Mouse (Mus musculus): ENCODE measurements around the gene Gm11020.
"Not testable (repeated sequence)": the region's sequence is repeated elsewhere in the genome, so short reads cannot be mapped to it uniquely, and the experiment has no call there.

The Gm11020 gene

DNA sequence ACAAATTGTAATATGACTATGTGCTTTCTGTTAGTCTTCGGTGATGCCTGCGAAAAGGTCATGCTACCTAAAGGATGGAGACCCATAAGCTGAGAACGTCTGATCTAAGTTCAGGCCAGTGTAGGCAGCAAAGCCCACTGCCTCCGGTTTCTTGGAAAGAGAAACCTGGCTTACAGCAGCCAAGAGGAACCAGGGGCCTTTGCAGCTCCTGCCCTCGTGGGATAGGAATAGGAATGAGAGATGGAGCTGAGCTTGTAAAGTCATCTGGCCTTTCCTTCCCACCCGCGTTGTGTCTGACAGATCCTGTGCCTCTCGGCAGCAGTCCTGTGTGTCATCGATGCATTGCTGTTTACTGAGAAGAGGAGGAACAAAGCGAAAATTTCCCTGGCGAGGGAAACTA lies at the start of gene Gm11020:
TSS of gene Gm11020 (plus strand) at position 301 of the 400 bp plus-strand sequence.
- DNase-seq: not testable (repeated sequence)

- DNase-seq: not testable (repeated sequence)
Observed at GRCm38 (mm10) chr8:104293081-104293480, 28.3 kb upstream of the Gm11020 start, which contains the start of gene Cmtm2a. TSS of gene Cmtm2a (minus strand) at chr8:104293181.

DNA sequence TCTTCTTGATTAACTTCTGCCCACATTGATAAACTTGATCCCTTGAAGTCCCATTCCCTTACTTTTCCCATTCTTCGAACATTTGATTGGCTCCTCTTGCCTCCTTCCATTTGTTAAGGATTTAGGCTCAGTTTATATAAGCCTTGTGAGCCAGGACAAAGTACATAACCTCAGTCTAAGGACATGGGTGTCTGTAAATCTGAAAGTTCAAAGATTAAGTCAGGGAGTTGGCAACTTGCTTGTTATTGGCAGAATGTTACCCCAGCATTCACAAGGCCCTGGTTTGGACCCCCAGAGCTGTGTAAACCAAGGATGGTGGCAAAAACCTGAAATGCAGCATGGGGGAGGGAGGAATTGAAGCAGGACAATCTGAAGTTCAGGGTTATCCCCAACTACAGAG lies 27.0 kb upstream of the Gm11020 start:
- DNase-seq: no peak

DNA sequence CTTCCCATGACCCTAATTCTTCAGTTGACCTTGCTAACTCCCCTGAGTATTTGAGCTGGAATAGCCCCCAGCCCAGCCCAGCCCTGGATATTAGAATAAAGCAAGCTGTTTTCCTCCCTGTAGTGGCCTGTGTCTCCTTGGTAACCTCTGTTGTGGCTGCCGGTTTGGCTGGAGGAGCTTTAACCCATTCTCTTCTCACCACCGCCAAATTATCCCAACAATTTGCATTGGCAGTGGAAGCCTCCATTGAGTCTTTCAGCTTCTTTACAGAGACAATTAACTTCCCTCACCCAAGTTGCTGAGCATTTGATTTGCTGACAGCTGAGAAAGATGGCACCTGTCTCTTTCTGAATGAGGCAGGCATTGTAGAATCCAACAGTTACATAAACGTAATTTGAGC lies 19.8 kb upstream of the Gm11020 start:
- not testable (repeated sequence) for DNase-seq

DNA sequence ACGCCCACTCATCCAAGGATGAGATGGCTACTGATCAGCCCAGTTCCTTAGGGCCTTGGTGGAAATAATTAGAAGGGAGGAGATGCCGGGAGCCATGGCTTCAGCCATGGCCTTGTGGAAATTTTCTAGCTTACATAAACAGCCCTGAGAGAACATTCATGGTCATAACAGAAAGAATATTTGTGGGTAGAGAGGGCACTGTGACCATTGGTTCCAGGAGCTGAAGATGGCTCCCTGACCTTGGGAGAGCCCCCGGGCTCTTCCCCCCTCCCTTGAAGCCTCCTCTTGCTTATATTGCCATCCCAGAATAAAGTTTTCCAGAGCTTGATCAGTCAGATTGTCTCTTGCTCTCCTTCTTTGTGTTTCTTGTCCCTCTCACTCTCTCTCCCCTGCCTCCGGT lies 18.8 kb upstream of the Gm11020 start:
- DNase-seq: not testable (repeated sequence)

- no peak for DNase-seq
Observed at GRCm38 (mm10) chr8:104304962-104305361, 16.4 kb upstream of the Gm11020 start.

DNA sequence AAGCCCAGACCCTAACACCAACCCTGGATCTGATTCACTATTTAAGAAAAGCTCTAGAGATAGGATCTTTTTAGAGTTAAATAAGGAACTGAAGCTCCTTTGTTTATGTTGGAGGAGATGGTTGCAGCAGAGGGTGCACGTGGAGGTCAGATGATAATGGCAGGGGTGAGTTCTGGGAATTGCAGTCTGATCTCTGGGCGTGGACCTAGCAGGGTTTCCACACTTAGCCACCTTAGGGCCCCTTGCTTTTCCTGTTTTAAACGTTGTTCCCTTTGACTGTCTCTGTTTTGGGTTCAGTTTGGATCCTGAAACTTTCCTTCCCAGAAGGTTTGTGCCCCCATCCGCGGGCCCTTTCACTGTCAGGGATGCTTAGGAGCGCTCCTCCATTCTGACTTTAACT lies 13.0 kb upstream of the Gm11020 start:
- not testable (repeated sequence) for DNase-seq

GRCm38 (mm10) chr8:104309441-104310155 lies 11.8 kb upstream of the Gm11020 start, which contains the start of the genes Gm45711 and Cmtm1:
TSS of gene Gm45711 (minus strand) at chr8:104310081.
TSS of gene Cmtm1 (minus strand) at chr8:104310145.
- not testable (repeated sequence) for DNase-seq

DNA sequence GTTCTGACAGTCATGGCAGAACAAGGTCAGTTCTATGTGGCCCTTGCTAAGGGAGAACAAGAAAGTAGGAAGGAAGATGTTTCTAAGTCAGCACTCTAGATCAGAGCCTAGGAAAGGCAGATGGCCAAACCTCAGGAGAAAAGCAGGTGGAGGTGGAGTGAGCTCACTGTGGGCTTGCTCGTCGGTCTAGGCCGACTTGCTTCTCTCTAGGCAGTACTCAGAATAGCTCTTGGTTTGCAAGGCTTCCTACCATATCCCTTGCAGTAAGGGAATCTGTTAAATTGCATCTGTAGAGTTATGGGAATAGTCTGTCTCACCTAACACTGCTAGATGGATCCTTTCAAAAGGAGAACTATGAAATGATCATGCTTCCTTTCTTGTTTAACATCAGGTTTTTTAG lies 9.3 kb upstream of the Gm11020 start:
- not testable (repeated sequence) for DNase-seq

DNA sequence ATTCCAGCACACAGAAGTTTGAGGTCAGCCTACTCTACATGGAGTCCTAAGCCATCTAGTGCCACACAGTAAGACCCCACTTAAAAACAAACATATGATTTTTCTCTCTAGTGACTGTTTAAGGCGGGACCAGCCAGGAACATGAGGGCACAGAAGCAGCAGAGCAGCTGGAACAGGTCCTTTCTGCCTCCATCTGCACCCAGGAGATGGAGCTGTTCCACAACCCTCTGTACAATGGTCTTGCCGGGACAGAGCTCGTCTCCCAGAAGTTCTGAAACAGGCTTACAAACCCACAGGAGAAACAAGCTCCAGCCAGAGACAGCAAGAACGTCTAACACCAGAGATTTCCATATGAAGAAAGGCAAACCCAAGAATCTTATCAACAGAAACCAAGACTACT lies 8.1 kb upstream of the Gm11020 start:
- DNase-seq: no peak

DNA sequence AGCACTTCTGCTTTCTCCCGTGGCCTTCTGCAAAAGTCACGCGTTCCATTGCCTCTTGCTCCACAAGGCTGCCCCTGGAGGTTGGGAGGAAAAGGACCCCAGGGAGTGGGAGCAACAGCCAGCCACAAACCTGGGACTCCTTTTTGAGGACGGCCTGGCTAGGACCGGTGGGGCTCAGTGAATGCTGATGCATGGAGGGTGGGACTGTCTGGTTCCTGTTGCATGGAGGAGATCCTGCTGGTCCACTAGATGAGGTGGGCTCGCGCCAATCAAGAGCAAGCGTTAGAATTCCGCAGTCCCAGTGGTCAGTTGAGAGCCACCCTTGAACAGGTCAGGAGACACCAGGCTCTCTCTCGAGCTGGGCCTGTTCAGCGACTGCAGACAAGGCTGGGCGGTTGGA lies 563 bp downstream of the Gm11020 start, which contains the start of gene Cmtm2b:
TSS of gene Cmtm2b (plus strand) at position 301 of the 400 bp plus-strand sequence.
- not testable (repeated sequence) for DNase-seq

- no peak for DNase-seq
Observed at GRCm38 (mm10) chr8:104332665-104333631, 11.6 kb downstream of the Gm11020 start.

GRCm38 (mm10) chr8:104333786-104334185 lies 12.4 kb downstream of the Gm11020 start:
- no peak for DNase-seq

DNA sequence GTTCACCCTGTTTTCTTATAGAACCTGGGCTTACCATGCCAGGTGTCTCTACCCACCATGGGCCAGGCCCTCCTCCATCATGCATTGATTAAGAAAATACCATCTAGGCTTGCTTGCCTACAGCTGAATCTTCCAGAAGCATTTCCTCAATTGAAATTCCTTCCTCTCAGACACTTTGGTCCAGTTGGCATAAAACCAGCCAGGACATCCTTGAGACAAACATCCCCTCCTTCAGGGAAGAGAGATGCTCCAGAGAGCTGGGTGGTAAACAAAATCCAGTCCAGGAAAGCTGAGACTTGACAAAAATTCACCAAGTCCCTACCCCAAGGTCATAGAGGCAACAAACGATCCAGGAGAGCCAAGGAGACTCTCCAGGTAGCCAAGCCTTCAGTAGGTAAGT lies 12.8 kb downstream of the Gm11020 start:
- no peak for DNase-seq

- no peak for DNase-seq
Observed at GRCm38 (mm10) chr8:104336806-104337205, 15.4 kb downstream of the Gm11020 start.

DNA sequence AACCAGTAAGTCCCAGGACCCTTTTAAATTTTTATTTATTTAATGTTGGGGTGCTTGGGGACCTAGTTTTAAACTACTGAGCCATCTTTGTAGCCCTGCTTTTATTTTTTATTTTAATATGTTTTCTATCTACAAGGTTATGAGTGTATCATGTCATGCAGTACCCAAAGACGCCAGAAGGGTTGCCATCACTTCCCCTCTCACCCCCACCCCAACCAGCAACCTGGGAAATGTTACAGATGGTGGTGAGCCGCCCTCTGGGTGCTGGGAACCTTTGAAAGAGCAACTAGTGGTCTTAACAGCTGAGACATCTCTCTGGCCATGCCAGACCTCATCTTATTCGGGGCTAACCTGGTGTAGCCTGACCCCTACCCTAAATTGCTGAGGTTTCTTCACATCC lies 16.5 kb downstream of the Gm11020 start:
- DNase-seq: peak; percentile 50 to 51

DNA sequence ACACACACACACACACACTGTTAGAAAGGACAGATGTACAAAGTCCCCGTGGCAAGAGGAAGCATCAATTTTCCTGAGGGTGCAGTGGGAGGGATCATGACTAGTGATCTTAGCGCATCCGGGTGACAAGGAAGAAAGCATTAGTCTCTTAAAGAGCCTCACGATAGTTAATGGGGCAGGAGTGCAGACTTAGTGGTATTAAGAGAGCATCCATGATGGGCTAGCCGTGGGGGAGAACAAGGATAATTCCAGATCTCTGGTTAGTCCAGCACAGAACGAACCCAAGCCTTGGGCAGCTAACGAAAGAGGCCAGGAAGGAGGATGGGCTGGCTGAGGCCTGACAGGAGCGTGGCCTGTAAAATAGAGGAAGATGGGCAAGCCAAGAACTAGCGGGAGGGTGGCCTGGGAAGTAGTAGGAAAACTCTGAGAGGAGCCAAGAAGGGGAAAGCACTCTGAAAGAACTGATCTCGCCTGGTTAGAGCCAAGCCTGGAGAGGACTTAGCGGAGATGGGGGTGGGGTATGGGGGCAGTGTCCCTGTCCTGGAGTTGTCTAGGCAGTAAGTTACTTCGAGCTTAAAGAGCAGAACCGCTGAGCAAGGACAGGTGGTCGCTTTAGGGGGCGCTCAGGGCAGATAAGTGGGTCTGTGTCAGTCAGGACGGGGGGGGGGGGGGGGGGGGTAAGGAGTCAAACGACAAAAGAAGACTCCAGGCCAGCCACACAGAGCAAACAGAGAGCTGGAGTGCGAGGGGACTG lies 18.0 kb downstream of the Gm11020 start, which contains the start of gene Cmtm3:
TSS of gene Cmtm3 (plus strand) at position 182 of the 754 bp plus-strand sequence.
- DNase-seq: no peak

DNA sequence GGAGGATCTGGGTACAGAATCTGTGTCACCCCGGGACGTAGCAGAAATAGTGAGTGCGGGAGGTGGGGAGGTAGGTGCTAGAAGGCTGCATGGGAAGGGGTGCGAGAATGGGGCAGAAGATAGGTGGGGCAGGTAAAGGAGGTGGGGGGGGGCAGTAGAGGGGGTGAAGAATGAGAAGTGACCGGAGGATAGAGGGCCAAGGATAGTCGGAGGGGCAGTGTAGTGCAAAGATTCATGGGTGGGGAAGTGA lies 18.5 kb downstream of the Gm11020 start:
- DNase-seq: no peak

DNA sequence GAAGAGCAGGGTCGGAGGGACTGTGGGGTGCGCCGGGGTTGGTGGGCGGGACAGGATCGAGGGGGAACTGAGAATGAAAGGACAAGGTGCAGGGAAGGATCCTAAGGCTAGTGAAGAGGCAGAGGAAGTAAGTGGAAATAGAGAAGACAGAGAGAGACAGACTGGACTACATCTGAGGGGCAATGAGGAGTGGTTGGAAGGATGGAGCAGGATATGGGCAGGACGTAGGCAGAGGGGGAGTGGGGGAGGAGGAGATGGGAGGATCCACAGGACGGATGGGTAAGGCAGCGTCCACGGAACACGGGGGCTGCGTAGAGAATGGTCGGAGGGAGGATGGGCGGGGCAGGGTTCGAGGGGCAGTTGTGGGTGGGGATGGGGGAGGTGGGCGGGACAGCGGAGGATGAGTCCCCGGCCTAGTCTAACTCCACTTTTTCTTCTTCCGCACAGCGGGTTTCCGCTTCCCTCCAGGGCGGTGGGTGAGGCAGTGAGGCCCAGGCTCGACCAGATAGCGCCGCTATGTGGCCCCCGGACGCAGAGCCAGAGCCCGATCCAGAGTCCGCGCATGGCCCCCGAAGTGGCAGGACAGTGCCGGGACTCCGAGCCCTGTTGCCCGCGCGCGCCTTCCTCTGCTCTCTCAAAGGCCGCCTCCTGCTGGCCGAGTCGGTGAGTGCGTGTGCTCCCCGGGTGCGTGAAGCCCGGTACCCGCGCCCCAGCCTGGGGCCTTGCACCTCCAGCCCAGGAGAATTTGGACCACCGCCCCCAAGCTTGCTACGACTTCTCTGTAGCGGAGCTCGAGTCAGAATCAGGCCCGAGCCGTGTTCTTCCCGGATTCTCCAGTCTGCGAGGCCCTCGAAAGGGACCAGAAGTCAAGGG lies 19.1 kb downstream of the Gm11020 start:
- peak; percentile 85 to 87 for DNase-seq

GRCm38 (mm10) chr8:104341106-104341561 lies 19.8 kb downstream of the Gm11020 start:
- no peak for DNase-seq

GRCm38 (mm10) chr8:104341678-104342077 lies 20.3 kb downstream of the Gm11020 start:
- DNase-seq: no peak

DNA sequence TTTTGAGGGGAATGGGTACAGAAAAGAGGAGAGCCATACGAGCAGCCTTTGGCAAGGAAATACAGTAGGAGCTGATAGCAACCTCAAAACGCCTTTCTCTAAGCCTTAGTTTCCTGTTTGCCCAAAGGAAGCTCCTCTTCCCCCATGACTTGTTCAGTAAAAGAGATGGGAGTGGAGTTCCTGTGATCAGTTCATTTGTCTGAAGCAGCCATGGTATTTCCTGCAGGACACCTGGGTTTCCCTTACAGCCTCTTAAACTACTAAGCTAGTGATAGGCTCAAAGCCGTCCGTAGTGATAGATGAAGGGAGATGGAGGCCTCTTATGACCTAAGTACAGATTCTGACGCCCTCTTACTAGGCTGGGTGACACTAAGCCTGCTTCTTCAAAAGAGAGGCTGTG lies 21.1 kb downstream of the Gm11020 start:
- no peak for DNase-seq
